Mouse (Mus musculus) frontal cortex, postnatal 25 days (tissue): ENCODE results near the gene Snx10.

Experiments used
- DNase-seq, 2 experiments: peaks; one replicate each; pipeline ENCODE4 v3.0.0; 2022; ENCODE audit warnings: low spot score in 2 of 2

The Snx10 gene

DNA sequence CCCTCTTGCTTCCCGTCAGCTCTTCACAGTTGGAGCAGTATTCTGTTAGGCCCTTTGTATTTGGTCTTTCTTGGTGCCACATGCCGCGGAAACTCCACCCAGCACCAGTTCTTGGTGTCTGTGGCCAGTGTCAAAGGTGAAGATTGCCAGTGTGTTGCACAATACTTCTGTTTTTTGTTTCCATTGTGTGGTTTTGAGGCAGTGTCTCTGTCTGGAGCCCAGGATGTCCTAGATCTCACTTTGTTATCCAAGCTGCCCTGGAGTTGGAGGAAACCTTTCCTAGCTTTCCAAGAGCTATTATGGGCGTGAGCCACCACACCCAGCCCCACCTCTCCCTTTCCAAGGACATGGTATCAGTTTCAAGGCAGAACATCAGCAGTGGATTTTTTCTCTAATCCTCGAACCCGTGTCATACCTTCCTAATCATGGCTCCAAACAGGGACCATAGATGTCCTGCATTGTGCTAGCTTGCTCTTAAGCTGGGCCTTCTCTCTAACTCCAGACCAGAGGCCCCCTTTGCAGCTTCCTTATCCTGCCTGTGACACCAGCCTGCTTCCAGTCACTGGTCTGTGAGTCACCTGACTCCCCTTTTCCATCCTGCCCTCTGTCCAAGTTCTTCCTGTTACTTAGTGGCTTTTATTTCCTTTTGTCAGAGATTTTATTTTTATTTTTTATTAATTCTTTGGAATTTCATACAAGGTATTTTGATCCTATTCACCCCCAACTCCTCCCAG, 9.9 kb downstream of the Snx10 start:
- no peak for DNase-seq

DNA sequence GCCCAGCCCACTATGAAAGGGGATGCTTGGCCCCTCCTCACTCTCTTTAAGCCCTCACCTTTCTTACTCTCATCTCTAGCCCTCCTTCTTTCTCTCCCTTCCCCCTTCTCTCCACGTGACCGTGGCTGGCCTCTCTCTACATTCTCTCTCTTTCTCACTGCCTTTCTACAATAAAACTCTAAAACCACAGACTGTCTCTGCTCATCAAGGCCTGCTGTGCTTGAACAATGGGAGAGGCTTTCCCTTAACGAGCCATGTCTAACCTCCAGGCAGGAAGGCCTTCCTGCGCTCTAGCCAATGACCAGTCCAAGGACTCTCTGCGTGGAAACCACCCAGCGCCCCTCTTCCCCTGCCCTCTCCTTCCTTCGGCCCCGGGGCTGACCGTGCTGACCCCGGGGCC, 11.9 kb downstream of the Snx10 start:
- no peak for DNase-seq

DNA sequence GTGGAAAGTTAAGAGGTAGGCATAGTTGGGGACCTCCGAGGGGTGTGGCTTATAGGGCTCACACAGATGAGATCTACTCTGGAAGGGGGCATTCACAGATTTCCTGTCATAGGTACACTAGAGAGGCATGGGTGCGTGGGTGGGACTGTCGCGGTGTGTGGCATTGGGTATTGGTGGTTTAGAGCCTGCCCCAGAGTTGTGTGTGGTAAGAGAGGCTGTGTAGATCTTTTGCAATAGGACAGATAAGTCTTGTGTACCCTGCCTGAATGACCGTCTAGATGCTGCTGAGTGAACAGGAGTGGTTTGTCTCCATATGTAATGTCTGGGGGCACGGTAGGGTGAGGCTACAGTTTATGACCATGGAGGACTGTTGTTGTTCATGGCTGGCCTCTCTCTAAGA, 16.8 kb downstream of the Snx10 start:
- no peak for DNase-seq

- DNase-seq: no peak
These were observed 17.7 kb downstream of the Snx10 start for GRCm38 (mm10) chr6:51541422-51541821.

- no peak for DNase-seq
These were observed 18.4 kb downstream of the Snx10 start for GRCm38 (mm10) chr6:51542147-51542546.

- DNase-seq: no peak
These were observed 20.0 kb downstream of the Snx10 start for GRCm38 (mm10) chr6:51543639-51544117.

- no peak for DNase-seq
These were observed 20.5 kb downstream of the Snx10 start for GRCm38 (mm10) chr6:51544118-51544681.

GRCm38 (mm10) chr6:51545219-51545859, 21.6 kb downstream of the Snx10 start:
- DNase-seq: no peak

DNA sequence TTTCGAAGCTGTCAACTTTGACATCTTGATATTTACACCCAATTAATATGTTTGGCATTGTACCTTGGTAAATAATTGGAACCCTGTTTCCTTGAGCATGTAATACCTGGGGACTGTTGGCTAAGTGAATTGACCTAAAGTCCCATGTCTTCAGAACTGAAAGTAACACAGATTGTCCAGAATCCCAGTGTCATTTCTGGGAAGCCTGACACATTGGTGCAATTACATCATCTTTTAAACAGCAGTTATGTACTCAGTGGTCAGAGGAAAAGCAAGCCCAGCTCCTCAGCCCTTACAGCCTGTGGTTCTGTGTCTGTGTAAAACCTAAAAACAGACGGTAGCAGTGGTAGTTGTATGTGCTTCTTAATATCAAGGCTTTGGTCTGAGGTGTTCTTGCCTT, 22.4 kb downstream of the Snx10 start:
- no peak for DNase-seq

- no peak for DNase-seq
These were observed 25.1 kb downstream of the Snx10 start for GRCm38 (mm10) chr6:51548757-51549156.

- no peak for DNase-seq
These were observed 27.6 kb downstream of the Snx10 start for GRCm38 (mm10) chr6:51551267-51551802.

GRCm38 (mm10) chr6:51556562-51556961, 32.9 kb downstream of the Snx10 start:
- no peak for DNase-seq

DNA sequence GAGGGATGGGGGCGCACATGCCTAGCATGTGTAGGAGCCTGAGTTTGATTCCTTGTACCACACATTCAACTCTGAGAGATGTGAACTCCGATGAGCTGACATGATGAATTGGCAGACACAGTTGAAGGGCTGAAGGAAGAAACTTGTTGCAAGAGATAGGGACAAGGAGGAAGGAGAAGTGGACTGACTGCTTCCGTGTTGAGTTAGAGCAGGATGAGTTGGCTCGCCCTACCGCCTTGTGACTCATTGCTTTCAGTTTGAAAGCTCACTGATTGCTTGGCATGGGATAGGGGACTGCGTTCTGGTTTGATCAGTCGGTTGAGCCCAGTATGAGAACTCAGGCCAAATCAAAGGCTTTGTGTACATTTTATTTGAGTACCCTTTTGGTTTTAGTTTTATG, 34.6 kb downstream of the Snx10 start:
- DNase-seq: no peak

DNA sequence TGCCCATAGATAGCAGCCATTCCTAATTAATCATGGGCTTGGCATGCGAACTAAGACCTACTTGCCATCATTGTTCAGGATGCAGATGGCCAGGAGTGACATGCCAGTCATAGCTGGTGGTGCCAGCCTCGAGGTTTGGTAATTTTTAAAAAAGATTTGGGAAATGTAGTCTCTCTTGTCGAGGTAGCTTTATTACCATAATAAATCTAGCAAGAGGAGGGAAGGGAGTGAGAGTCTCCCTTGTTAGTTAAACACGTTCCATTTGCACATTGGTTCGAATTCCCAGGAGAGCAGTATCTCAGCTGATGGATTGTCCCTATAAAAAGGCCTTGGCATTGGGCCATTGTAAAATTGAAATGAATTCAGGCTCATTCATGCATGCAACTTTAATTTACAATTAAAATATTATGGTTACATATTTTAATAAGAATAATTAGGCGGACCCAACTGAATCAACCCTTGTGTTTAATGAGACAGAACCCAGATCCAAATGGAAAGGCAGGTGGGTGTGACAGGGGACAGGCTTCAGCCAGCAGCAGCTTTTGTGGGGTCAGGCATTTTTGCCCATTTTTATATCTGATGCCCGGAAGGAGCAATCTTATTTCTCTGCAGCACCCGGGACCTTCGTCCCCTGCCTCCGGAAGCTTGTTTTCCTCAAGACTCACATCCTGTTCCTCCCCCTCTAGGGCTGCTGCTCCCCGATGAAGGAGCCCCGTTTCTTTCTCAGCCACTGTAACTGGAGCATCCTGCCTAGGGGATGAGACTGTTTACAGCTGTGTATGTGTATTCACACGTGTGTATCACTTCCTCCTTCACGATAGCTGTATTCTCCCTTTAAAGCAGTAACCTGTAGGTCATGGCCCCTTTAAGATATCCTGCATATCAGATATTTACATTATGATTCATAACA, 43.3 kb downstream of the Snx10 start:
- no peak for DNase-seq

DNA sequence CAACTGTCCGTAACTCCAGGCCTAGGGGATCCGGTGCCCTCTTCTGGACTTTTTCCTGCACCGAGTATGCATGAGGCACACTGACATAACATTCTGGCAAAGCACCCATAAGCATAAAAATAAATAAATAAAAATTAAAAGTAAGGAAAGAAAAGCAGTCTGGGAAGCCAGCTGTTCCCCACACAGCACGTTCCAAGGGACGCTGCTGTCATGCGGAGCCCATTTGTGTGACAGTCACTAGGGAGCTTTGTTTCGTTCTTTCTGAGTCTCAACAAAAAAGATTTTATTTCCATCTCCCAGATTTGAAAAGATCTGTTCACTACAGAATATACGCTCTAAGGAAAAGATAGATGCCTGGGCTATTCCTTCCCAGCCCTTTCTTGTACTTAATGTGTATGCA, 45.4 kb downstream of the Snx10 start:
- DNase-seq: no peak

DNA sequence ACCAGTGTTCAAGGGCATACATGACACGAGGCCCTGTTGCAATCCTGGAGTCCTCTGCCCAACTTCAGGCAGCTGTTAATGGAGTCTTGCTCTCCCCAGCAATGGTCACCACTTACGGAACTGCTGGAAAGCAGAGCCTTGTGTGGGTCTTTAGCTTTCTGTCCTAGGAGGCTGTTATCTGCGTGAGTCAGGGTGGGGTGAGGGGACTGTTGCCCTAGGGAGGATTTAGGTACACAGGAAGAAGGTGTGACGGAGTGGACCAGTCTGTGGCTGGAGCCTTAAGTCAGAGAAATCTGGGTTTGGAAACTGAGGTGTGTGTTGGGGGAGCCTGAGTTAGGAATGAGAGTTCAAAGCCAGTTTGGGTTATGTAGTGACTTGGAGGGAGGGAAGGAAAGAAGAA, 49.4 kb downstream of the Snx10 start:
- DNase-seq: no peak

- no peak for DNase-seq
These were observed 50.4 kb downstream of the Snx10 start for GRCm38 (mm10) chr6:51574132-51574531.

- no peak for DNase-seq
These were observed 54.7 kb downstream of the Snx10 start for GRCm38 (mm10) chr6:51578415-51578814.

- peak; percentile 68 to 77 for DNase-seq
These were observed 56.5 kb downstream of the Snx10 start for GRCm38 (mm10) chr6:51580040-51580680.

DNA sequence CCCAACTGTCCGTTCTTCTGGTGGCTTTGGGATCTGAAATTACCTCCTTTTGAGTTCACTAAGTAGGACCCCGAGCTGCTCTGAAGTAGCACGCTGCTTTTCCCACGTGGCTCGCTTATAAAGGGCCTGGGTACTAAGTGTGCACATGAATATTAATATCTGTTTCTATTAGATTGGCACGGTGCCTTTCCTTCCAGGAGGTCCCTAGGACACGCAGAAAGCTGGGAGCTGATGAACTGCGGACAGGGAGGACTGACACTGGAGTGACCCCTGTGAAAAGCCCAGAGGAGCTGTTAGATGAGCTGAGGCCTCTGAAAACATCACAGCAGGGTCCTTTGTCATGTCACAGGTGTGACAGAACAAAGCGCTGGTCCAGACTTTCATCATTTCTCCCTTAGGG, 57.7 kb downstream of the Snx10 start:
- no peak for DNase-seq

GRCm38 (mm10) chr6:51582051-51582450, 58.4 kb downstream of the Snx10 start:
- no peak for DNase-seq
